Mouse (Mus musculus): ENCODE data around the gene Rpl3. TPM values are rescaled to one million over a fixed set of nuclear protein-coding genes. Genes with fewer than 3 reads are reported as not detected.
A peak's percentile ranks its signal among the peaks of the same experiment; 100 is the strongest.
"Not testable (repeated sequence)": the region's sequence is repeated elsewhere in the genome, so short reads cannot be mapped to it uniquely, and the experiment has no call there.

Rpl3 gene
- polyA plus RNA-seq, 1 experiment, result 12.0 TPM

DNA sequence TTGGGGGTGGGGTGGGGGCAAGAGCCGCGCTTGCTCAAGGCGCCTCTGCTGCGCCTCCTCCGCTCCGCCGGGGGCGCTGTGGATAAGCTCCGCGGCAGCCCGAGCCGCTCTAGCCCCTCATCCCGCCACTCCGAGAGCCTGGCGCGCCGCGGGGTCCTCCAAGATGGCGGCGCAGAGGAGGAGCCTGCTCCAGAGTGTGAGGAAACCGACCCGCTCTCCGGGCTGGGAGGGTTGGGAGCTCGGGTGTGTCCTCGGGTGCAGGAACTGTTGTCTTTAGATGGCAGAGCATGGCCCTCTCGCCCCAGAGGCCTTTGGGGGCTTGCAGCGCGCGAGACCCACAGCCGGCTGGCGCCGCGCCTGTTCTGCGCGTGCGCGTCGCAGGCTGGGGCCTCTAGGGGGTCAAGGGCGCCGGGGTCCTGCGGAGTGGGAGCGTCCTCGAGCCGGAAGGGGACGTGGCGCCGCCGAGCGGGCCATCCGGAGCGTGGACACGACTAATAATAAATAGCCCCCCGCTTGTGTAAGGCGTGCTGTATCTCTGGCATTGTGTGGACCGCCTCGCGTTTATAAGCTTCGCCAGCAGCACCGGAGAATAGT, 41.4 kb upstream of the Rpl3 start, which contains the start of gene Tab1:
Gene Tab1 (plus strand): TSS at position 135 of the 594 bp plus-strand sequence.
- peaks cover 3% of the 10 kb centered on the region; the same call in 1 of the 2 replicates for H3K9me3 ChIP-seq (ENCODE audit: control insufficient read depth, low read length)
- TF ChIP-seq GATA1 (IDR thresholded peaks at IDR 0.05; ENCODE audit: low read length) (no peak), TAL1 (IDR thresholded peaks at IDR 0.05; ENCODE audit: low read length) (no peak)
- no peaks in the 10 kb centered on the region for H3K27me3 ChIP-seq (ENCODE audit: control insufficient read depth)
- H3K36me3 ChIP-seq (ENCODE audit: control insufficient read depth), result peaks cover 44% of the 10 kb centered on the region
- peak within 1 kb of the TSS; percentile 97 for H3K4me3 ChIP-seq (replicated peaks)
- H3K4me1 ChIP-seq (ENCODE audit: control insufficient read depth), result peaks cover 93% of the 10 kb centered on the region

DNA sequence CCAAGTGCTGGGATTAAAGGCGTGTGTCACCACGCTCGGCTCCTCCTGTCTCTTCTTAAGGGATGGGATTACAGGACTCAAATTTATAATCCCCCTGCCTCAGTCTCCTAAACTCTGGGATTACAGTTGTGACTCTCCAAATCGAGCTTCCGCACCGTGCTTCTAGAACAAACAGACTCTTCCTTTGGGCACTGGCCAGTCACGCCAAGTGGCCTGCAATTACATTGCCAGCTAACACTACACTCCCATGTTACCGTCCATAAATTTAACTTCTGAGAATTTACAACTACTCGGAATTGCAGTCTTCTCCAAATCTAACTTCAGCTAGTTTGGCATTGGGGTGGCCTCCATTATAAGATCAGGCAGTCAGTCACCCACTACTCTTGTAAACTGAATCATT, 40.8 kb upstream of the Rpl3 start:
- H3K9me3 ChIP-seq (ENCODE audit: control insufficient read depth, low read length), result peaks cover 3% of the 10 kb centered on the region; the same call in 1 of the 2 replicates
- no peak for TF ChIP-seq TAL1 (IDR thresholded peaks at IDR 0.05; ENCODE audit: low read length)
- H3K4me3 ChIP-seq (replicated peaks), result peak overlapping the region; percentile 97
- peaks cover 38% of the 10 kb centered on the region for H3K36me3 ChIP-seq (ENCODE audit: control insufficient read depth)
- H3K27me3 ChIP-seq (ENCODE audit: control insufficient read depth), result no peaks in the 10 kb centered on the region
- H3K4me1 ChIP-seq (ENCODE audit: control insufficient read depth), result peaks cover 92% of the 10 kb centered on the region

DNA sequence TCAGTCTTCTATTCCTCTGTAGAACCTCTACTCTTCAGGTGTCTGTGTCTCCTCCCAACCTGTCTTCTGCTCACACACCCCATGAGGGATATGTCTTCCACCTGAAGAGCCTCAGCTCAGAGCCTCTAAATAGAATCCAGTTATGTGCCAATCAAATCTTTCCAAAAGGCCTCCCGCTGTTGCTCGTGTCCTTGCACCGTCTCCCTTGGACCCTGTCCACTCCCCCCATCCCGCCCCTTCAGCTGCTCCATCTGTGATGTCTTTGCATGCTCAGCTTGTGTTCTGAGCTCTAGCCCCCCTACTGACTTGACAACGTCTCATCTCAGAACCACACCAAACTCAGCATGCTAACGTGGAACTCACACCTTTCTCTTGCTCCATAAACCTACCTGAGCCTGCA, 39.8 kb upstream of the Rpl3 start:
- TF ChIP-seq TAL1 (IDR thresholded peaks at IDR 0.05; ENCODE audit: low read length) (no peak), GATA1 (IDR thresholded peaks at IDR 0.05; ENCODE audit: low read length) (no peak)
- peaks cover 85% of the 10 kb centered on the region for H3K4me1 ChIP-seq (ENCODE audit: control insufficient read depth)
- no peaks in the 10 kb centered on the region for H3K27me3 ChIP-seq (ENCODE audit: control insufficient read depth)
- peaks cover 28% of the 10 kb centered on the region for H3K36me3 ChIP-seq (ENCODE audit: control insufficient read depth)
- 0 out of 2 replicates have a peak, but pooled peaks cover under 1% of the 10 kb centered on the region for H3K9me3 ChIP-seq (ENCODE audit: control insufficient read depth, low read length)
- H3K4me3 ChIP-seq (replicated peaks), result peak overlapping the region; percentile 6

GRCm38 (mm10) chr15:80130689-80131088, 39.0 kb upstream of the Rpl3 start:
- peak; percentile 94 for TF ChIP-seq TAL1 (IDR thresholded peaks at IDR 0.05; ENCODE audit: low read length)
- peak; percentile 90 for TF ChIP-seq GATA1 (IDR thresholded peaks at IDR 0.05; ENCODE audit: low read length)
- H3K4me1 ChIP-seq (ENCODE audit: control insufficient read depth), result peaks cover 77% of the 10 kb centered on the region
- H3K27me3 ChIP-seq (ENCODE audit: control insufficient read depth), result no peaks in the 10 kb centered on the region

DNA sequence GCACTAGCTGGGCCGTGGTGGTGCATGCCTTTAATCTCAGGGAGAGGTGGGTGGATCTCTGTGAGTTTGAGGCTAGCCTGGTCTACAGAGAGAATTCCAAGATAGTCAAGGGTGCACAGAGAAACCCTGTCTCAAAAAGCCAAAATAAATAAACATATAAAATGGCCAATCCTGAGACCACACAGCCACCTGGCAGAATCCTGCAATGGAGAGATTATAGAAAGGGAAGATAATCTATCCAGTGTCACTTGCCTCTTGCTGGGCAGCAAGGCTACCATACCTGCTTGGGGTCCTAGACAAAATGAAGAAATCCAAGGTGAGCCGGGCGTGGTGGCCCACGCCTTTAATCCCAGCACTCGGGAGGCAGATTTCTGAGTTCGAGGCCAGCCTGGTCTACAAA, 38.3 kb upstream of the Rpl3 start:
- Histone ChIP-seq H3K9me3 (ENCODE audit: control insufficient read depth, low read length) (no peaks in the 10 kb centered on the region), H3K27me3 (ENCODE audit: control insufficient read depth) (no peaks in the 10 kb centered on the region), H3K4me1 (ENCODE audit: control insufficient read depth) (peaks cover 74% of the 10 kb centered on the region), H3K36me3 (ENCODE audit: control insufficient read depth) (peaks cover 15% of the 10 kb centered on the region), H3K4me3 (replicated peaks) (peak overlapping the region; percentile 7)
- TF ChIP-seq TAL1 (IDR thresholded peaks at IDR 0.05; ENCODE audit: low read length) (0 out of 3 replicates have a peak, but pooled peaks have one; percentile 19), GATA1 (IDR thresholded peaks at IDR 0.05; ENCODE audit: low read length) (no peak)

More at GRCm38 (mm10) chr15:80130689-80131088, 39.0 kb upstream of the Rpl3 start:
- Histone ChIP-seq H3K9me3 (ENCODE audit: control insufficient read depth, low read length) (no peaks in the 10 kb centered on the region), H3K4me3 (replicated peaks) (peak overlapping the region; percentile 57), H3K36me3 (ENCODE audit: control insufficient read depth) (peaks cover 21% of the 10 kb centered on the region)

DNA sequence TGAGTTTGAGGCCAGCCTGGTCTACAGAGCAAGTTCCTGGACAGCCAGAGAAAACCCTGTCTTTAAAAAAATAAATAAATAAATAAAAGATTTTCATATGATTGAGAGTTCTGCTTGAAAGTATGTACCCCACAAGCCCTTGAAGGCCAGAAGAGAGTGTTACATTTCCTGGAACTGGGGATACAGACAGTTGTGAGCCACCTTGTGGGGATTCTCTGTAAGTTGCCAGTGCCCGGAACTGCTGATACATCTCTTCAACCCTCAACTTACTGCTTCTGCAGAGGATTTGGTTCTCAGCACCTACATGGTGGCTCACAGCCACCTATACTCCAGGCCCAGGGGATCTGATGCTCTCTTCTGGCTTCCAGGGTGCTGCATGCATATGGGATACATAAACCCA, 35.5 kb upstream of the Rpl3 start:
- no peak for TF ChIP-seq TAL1 (IDR thresholded peaks at IDR 0.05; ENCODE audit: low read length)
- Histone ChIP-seq H3K27me3 (ENCODE audit: control insufficient read depth) (no peaks in the 10 kb centered on the region), H3K9me3 (ENCODE audit: control insufficient read depth, low read length) (no peaks in the 10 kb centered on the region), H3K4me3 (replicated peaks) (no peak overlapping the region), H3K36me3 (ENCODE audit: control insufficient read depth) (peaks cover 3% of the 10 kb centered on the region), H3K4me1 (ENCODE audit: control insufficient read depth) (peaks cover 53% of the 10 kb centered on the region)

DNA sequence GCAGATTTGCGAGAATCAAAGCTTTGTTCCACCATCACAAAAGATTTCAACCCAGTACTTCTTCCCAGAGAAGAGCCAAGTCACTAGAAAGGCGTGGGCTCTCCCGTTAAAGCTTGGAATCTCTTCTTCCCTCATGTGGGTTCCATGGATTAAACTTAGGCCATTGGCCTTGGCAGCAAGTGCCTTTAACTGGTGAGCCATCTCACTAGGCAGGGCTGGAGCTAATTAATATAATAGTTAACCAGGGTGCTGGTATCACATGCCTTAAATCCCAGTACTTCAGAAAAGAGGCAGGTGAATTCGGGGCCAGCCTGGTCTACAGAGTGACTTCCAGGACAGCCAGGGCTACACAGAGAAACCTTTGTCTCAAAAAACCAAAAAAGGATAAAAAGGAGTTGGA, 33.0 kb upstream of the Rpl3 start:
- Histone ChIP-seq H3K36me3 (ENCODE audit: control insufficient read depth) (peaks cover 3% of the 10 kb centered on the region), H3K4me1 (ENCODE audit: control insufficient read depth) (peaks cover 30% of the 10 kb centered on the region), H3K4me3 (replicated peaks) (no peak overlapping the region), H3K9me3 (ENCODE audit: control insufficient read depth, low read length) (no peaks in the 10 kb centered on the region), H3K27me3 (ENCODE audit: control insufficient read depth) (no peaks in the 10 kb centered on the region)
- no peak for TF ChIP-seq GATA1 (IDR thresholded peaks at IDR 0.05; ENCODE audit: low read length)

- H3K27me3 ChIP-seq (ENCODE audit: control insufficient read depth); H3K4me3 ChIP-seq (replicated peaks); H3K9me3 ChIP-seq (ENCODE audit: control insufficient read depth, low read length); H3K36me3 ChIP-seq (ENCODE audit: control insufficient read depth): not testable (repeated sequence)
- peaks cover 12% of the 10 kb centered on the region for H3K4me1 ChIP-seq (ENCODE audit: control insufficient read depth)
Observed at GRCm38 (mm10) chr15:80122431-80122830, 30.8 kb upstream of the Rpl3 start.

DNA sequence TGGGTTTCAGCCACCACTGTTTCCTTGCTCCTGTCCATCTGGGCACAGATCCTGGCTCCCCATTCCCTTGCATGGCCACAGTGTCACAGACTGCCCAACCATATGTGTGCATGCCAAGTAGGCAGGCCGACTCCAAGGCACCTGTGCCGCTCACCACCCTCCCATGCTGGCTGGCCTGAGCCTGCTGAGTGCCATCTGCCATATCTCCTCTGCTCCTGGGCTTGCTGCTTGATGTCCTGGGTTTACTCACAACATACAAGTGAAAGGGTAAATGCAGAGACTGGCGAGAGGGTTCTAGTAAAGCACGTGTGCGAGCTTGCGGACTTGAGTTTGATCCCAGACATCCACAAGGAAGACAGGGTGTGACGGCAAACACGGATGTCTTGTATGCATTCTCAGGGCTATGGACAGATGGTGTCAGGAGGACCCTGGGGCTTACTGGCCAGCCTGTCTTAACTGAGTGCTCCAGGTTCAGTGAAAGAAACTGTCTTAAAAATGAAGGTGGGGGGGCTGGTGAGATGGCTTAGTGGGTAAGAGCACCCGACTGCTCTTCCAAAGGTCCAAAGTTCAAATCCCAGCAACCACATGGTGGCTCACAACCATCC, 30.2 kb upstream of the Rpl3 start:
- H3K9me3 ChIP-seq (ENCODE audit: control insufficient read depth, low read length), result no peaks in the 10 kb centered on the region
- H3K27me3 ChIP-seq (ENCODE audit: control insufficient read depth), result no peaks in the 10 kb centered on the region
- no peaks in the 10 kb centered on the region for H3K36me3 ChIP-seq (ENCODE audit: control insufficient read depth)
- peaks cover 15% of the 10 kb centered on the region for H3K4me1 ChIP-seq (ENCODE audit: control insufficient read depth)
- TF ChIP-seq TAL1 (IDR thresholded peaks at IDR 0.05; ENCODE audit: low read length) (no peak), GATA1 (IDR thresholded peaks at IDR 0.05; ENCODE audit: low read length) (no peak)
- H3K4me3 ChIP-seq (replicated peaks), result no peak overlapping the region

Data from erythroblast, embryonic 14.5 days (primary cell).